Mouse (Mus musculus) ES-E14 (cell line): Measurements from ENCODE around the gene D10Jhu81e. TPM values are rescaled to one million over a fixed set of nuclear protein-coding genes. Genes with fewer than 3 reads are reported as not detected.

Experiments used
- DNase-seq: peaks from one replicate; pipeline ENCODE4 v3.0.0-alpha.2; 2013; ENCODE audit warnings: low read depth, low spot score
- H3K27ac ChIP-seq: 2 replicates; pipeline ENCODE4 v1.5.1; 2012; ENCODE audit warnings: low read depth, mild to moderate bottlenecking, low read length, moderate library complexity, mixed read lengths; ENCODE audit not compliant: poor library complexity, insufficient read depth, severe bottlenecking
- H3K36me3 ChIP-seq: 2 replicates; pipeline ENCODE4 v1.6.1; 2012; ENCODE audit warnings: mild to moderate bottlenecking, low read length, moderate library complexity, mixed read lengths; ENCODE audit not compliant: control insufficient read depth, poor library complexity, insufficient read depth, severe bottlenecking
- H3K4me1 ChIP-seq, 2 experiments: fragments of 150-350 bp in 1 of 2; sonication (generic) in 1 of 2; 2 replicates each; pipeline ENCODE4 v1.6.1; 2012; ENCODE audit warnings: low read length in 2 of 2, mild to moderate bottlenecking in 1 of 2, mixed read lengths in 1 of 2; ENCODE audit not compliant: control insufficient read depth in 2 of 2, insufficient read depth in 2 of 2, poor library complexity in 1 of 2
- H3K4me3 ChIP-seq, 2 experiments: fragments of 150-350 bp in 1 of 2; sonication (generic) in 1 of 2; 2 replicates each; pipeline ENCODE4 v1.5.1; 2012; ENCODE audit warnings: low read length in 2 of 2, low read depth in 1 of 2, mild to moderate bottlenecking in 1 of 2, mixed read lengths in 1 of 2; ENCODE audit not compliant: insufficient read depth in 1 of 2, poor library complexity in 1 of 2, severe bottlenecking in 1 of 2
- H3K9ac ChIP-seq: 2 replicates; pipeline ENCODE4 v1.6.1; 2012; ENCODE audit warnings: low read depth, mild to moderate bottlenecking, low read length, mixed read lengths; ENCODE audit not compliant: poor library complexity, insufficient read depth, severe bottlenecking
- H3K9me3 ChIP-seq: fragments of 150-350 bp; sonication (generic); 2 replicates; pipeline ENCODE4 v1.6.1; 2012; ENCODE audit warnings: low read depth, mild to moderate bottlenecking, low read length; ENCODE audit not compliant: control insufficient read depth, insufficient read depth
- CHD2 ChIP-seq: IDR thresholded peaks from 2 replicates; pipeline ENCODE4 v1.6.1; 2014; ENCODE audit warnings: mild to moderate bottlenecking, low read depth, low read length, inconsistent platforms
- HCFC1 ChIP-seq: IDR thresholded peaks from 2 replicates; pipeline ENCODE4 v1.6.1; 2012; ENCODE audit warnings: low read length, inconsistent platforms, borderline replicate concordance; ENCODE audit not compliant: insufficient read depth
- MAFK ChIP-seq: IDR thresholded peaks from 2 replicates; pipeline ENCODE4 v1.6.1; 2014; ENCODE audit warnings: mild to moderate bottlenecking, low read depth, low read length, inconsistent platforms; ENCODE audit not compliant: insufficient read depth
- ZC3H11A ChIP-seq: IDR thresholded peaks from 2 replicates; pipeline ENCODE4 v1.6.1; 2012; ENCODE audit warnings: low read depth, mild to moderate bottlenecking, inconsistent platforms, low read length, borderline replicate concordance
- ZNF384 ChIP-seq: IDR thresholded peaks from 2 replicates; pipeline ENCODE4 v1.6.1; 2012; ENCODE audit warnings: low read depth, low read length, inconsistent platforms
- in situ Hi-C, 2 experiments: fragments of 600-800 bp; cut with MboI; formaldehyde crosslinking; loops; one replicate each; pipeline ENCODE4 v1.15.1; 2025; ENCODE audit warnings: low sequenced_read_pairs in 2 of 2, inconsistent platforms in 1 of 2; ENCODE audit not compliant: unreplicated experiment in 2 of 2
- total RNA-seq: library from RNA; depleted of rRNA; stranded (reverse); fragments of 300-350 nt; gene quantifications from 2 replicates; pipeline ENCODE4 v1.2.3, GENCODE M21; 2012

The D10Jhu81e gene
- total RNA-seq, 1 experiment: 40.2 TPM

GRCm38 (mm10) chr10:78140251-78140600 is 29.4 kb downstream of the D10Jhu81e start:
- in situ Hi-C loops: no loop called here
- TF ChIP-seq HCFC1: no peak
- TF ChIP-seq ZNF384: no peak
- no peak for TF ChIP-seq CHD2
- TF ChIP-seq ZC3H11A: no peak
- TF ChIP-seq MAFK: no peak
- H3K36me3 ChIP-seq: no peaks in the 10 kb centered on the region
- no peak overlapping the region for H3K4me3 ChIP-seq
- H3K27ac ChIP-seq: no peak overlapping the region
- H3K9ac ChIP-seq: no peak overlapping the region
- no peak for DNase-seq
- H3K4me1 ChIP-seq: peaks cover 0 to 5% of the 10 kb centered on the region in 2 experiments; a peak in 1 of 4 replicates
- no peaks in the 10 kb centered on the region for H3K9me3 ChIP-seq

GRCm38 (mm10) chr10:78139572-78140250 is 29.9 kb downstream of the D10Jhu81e start:
- Histone ChIP-seq H3K36me3 (no peaks in the 10 kb centered on the region), H3K4me3 (no peak overlapping the region), H3K4me1 (peaks cover 0 to 6% of the 10 kb centered on the region in 2 experiments; a peak in 2 of 4 replicates), H3K9me3 (no peaks in the 10 kb centered on the region), H3K9ac (no peak overlapping the region), H3K27ac (no peak overlapping the region)
- TF ChIP-seq ZNF384: no peak
- no peak for TF ChIP-seq MAFK
- TF ChIP-seq ZC3H11A: no peak
- TF ChIP-seq HCFC1: no peak
- no peak for TF ChIP-seq CHD2
- in situ Hi-C loops: no loop called here
- no peak for DNase-seq

GRCm38 (mm10) chr10:78138812-78139523 is 30.6 kb downstream of the D10Jhu81e start:
- no peak overlapping the region for H3K9ac ChIP-seq
- peaks cover 0 to 9% of the 10 kb centered on the region in 2 experiments; a peak in 2 of 4 replicates for H3K4me1 ChIP-seq
- TF ChIP-seq MAFK (no peak), HCFC1 (no peak), CHD2 (no peak), ZNF384 (no peak), ZC3H11A (no peak)
- in situ Hi-C loops: no loop called here
- H3K36me3 ChIP-seq: no peaks in the 10 kb centered on the region
- H3K27ac ChIP-seq: no peak overlapping the region
- H3K4me3 ChIP-seq: no peak overlapping the region
- no peaks in the 10 kb centered on the region for H3K9me3 ChIP-seq
- no peak for DNase-seq

- no peak overlapping the region for H3K4me3 ChIP-seq
- no peaks in the 10 kb centered on the region for H3K9me3 ChIP-seq
- peaks cover 0 to 9% of the 10 kb centered on the region in 2 experiments; a peak in 2 of 4 replicates for H3K4me1 ChIP-seq
- no peak for DNase-seq
- TF ChIP-seq MAFK (no peak), ZNF384 (no peak), ZC3H11A (no peak), HCFC1 (no peak), CHD2 (no peak)
- H3K27ac ChIP-seq: no peak overlapping the region
- H3K36me3 ChIP-seq: no peaks in the 10 kb centered on the region
- no peak overlapping the region for H3K9ac ChIP-seq
- in situ Hi-C loops: no loop called here
Observed at GRCm38 (mm10) chr10:78137191-78137590, 32.4 kb downstream of the D10Jhu81e start.
